Mouse (Mus musculus) midbrain, embryonic 11.5 days (tissue): ENCODE results near the gene Rp9. TPM values are rescaled to one million over a fixed set of nuclear protein-coding genes. Genes with fewer than 3 reads are reported as not detected.
"Not testable (repeated sequence)": the region's sequence is repeated elsewhere in the genome, so short reads cannot be mapped to it uniquely, and the experiment has no call there.

Experiments used
- ATAC-seq: fragments of 200-750 bp; cut with Nextera tagmentation; 2 replicates; pipeline ENCODE4 v1.8.0; 2017; ENCODE audit warnings: moderate TSS enrichment, moderate library complexity; ENCODE audit not compliant: low FRiP score
- DNase-seq: peaks from one replicate; pipeline ENCODE4 v3.0.0; 2015; ENCODE audit warnings: low spot score; ENCODE audit errors: missing footprints
- H3K27ac ChIP-seq: fragments of 300-500 bp; sonication (generic); 2 replicates; pipeline ENCODE4 v1.5.1; 2014; ENCODE audit warnings: low read depth, low read length
- H3K27me3 ChIP-seq: fragments of 300-500 bp; sonication (generic); 2 replicates; pipeline ENCODE4 v1.6.1; 2014; ENCODE audit warnings: mild to moderate bottlenecking, low read length, moderate library complexity, mixed read lengths; ENCODE audit not compliant: control insufficient read depth, insufficient read depth
- H3K36me3 ChIP-seq: fragments of 300-500 bp; sonication (generic); 2 replicates; pipeline ENCODE4 v1.6.1; 2014; ENCODE audit warnings: mild to moderate bottlenecking, low read length, moderate library complexity, mixed read lengths; ENCODE audit not compliant: control insufficient read depth, insufficient read depth
- H3K4me1 ChIP-seq: fragments of 300-500 bp; sonication (generic); 2 replicates; pipeline ENCODE4 v1.6.1; 2014; ENCODE audit warnings: low read length; ENCODE audit not compliant: control insufficient read depth, insufficient read depth
- H3K4me2 ChIP-seq: fragments of 300-500 bp; sonication (generic); 2 replicates; pipeline ENCODE4 v1.6.1; 2014; ENCODE audit warnings: mild to moderate bottlenecking, moderate library complexity
- H3K4me3 ChIP-seq: fragments of 300-500 bp; sonication (generic); 2 replicates; pipeline ENCODE4 v1.5.1; 2014; ENCODE audit warnings: low read depth, low read length
- H3K9ac ChIP-seq: fragments of 300-500 bp; sonication (generic); 2 replicates; pipeline ENCODE4 v1.6.1; 2014; ENCODE audit warnings: low read length
- H3K9me3 ChIP-seq: fragments of 300-500 bp; sonication (generic); 2 replicates; pipeline ENCODE4 v1.6.1; 2016; ENCODE audit warnings: low read length; ENCODE audit not compliant: control insufficient read depth
- WGBS: fragments of 180-500 bp; shearing (Covaris S2); extraction: QIAGEN DNeasy Blood & Tissue Kit; methylation state at CpG from one replicate; pipeline ENCODE4 v1.1.7; 2014; 5-methylcytosine and 5-hydroxymethylcytosine counted together
- polyA plus RNA-seq: library from polyadenylated mRNA; unstranded; fragments of >200 nt; fragmentation: Nextera tagmentation; extraction: Ambion mirVana; gene quantifications from 2 replicates; pipeline ENCODE4 v1.2.1, GENCODE M21; 2014

The Rp9 gene
- polyA plus RNA-seq, 1 experiment from 2014 or later: 54.2 TPM

DNA sequence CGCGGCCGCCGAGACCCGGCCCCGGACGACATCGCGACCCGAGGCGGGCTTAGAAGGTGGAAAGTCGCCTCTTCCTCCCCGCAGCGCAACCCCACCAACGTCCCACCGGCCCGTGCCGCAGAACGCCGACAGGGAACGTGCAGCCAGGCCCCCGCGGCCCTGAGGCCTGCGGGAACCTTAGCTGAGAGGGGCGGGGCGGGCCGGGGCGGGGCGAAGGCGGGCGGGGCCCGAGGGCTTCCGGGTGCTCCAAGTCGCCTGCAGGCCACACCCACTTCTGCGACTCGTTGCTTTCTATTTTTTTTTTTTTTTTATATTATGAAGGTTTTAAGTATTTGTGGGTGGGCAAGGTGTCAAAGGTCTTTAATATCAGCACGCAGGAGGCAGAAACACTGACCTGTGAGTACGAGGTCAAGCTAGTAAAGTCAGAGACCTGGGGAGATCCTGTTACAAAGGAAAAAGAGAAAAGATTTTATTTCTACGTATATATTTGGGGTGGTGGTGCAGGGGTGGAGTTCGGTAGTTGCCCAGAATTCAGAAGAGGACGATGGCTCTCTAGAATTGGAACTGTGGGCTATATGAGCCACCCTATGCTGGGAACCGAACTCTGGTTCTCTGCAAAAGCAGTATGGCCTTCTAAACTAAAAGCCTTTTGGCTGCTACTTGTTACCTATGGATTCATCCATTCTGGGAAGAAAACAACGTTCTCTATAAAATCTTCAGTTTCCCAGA is 1.2 kb downstream of the Rp9 start:
- Histone ChIP-seq H3K4me3 (peak overlapping the region; percentile 80), H3K9me3 (no peaks in the 10 kb centered on the region), H3K27ac (peak overlapping the region; percentile 82), H3K27me3 (no peaks in the 10 kb centered on the region), H3K4me1 (peaks cover 3% of the 10 kb centered on the region; the same call in 1 of the 2 replicates), H3K9ac (peak overlapping the region; percentile 93), H3K36me3 (no peaks in the 10 kb centered on the region; the same call in 1 of the 2 replicates), H3K4me2 (peak overlapping the region; percentile 84)
- ATAC-seq: peak; percentile 94
- WGBS: 5% methylated on average over 41 of the region's 43 CpGs
- DNase-seq: peak; percentile 97

DNA sequence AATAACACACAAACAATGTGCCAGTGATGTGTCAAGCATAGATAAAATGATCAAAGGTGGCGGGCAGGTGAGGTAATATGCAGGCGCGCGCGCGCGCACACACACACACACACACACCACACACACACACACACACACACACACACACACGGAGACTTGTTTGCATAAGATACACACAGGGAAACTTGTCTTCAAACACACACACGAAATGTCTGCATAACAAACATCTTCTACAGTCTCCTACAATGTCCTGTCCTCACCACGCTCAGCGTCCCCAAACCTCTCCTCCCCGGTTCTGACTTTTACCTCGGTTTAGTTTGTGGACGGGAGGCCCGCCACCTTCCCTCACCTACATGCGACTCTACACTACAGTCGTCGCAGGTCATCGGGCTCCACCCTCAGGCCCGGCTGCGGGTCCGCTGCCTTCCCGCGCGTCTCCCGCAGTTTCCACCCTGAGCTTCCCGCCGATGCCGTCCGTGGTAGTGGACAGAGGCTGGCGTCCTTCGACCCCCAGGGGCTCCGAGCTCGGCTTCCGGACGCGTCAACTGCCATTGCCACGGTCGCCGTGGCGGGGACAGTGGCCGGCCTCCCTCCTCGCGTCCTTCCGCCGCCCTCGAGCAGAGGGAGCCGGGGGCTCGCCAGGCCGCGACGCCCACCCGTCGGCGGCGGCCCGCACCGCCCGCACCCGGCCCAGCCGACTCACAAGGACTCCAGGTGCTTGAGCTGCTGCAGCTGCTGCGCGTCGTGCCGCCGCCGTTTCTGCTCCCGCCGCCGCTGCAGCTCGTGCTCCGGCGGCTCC is 2.0 kb downstream of the Rp9 start:
- H3K4me3 ChIP-seq: peak overlapping the region; percentile 80
- H3K36me3 ChIP-seq: no peaks in the 10 kb centered on the region; the same call in 1 of the 2 replicates
- no peaks in the 10 kb centered on the region for H3K9me3 ChIP-seq
- peak overlapping the region; percentile 82 for H3K27ac ChIP-seq
- H3K4me2 ChIP-seq: peak overlapping the region; percentile 84
- peaks cover 3% of the 10 kb centered on the region; the same call in 1 of the 2 replicates for H3K4me1 ChIP-seq
- 3% methylated on average over 71 of the region's 73 CpGs for WGBS
- no peaks in the 10 kb centered on the region for H3K27me3 ChIP-seq
- peak overlapping the region; percentile 93 for H3K9ac ChIP-seq
- ATAC-seq: peak; percentile 82
- DNase-seq: no peak

DNA sequence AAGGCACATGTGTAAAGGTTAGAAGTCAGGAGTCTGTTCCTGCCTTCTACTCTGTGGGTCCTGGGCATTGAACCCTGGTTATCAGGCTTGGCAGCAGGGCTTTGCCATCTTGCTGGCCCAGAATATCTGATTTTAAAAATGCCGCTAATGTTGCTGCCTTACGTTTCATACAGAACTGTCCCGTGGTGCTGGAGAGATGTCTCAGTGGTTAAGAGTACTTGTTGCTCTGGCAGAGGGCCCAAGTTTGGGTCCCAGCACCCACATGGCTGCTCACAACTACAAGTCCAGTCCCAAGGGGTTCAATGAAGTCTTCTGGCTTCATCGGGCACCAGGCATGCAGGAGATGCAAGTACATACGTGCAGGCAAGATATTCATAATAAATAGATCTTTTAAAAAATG is 3.3 kb downstream of the Rp9 start:
- no peak overlapping the region for H3K4me2 ChIP-seq
- H3K4me3 ChIP-seq: no peak overlapping the region
- H3K9me3 ChIP-seq: no peaks in the 10 kb centered on the region
- H3K9ac ChIP-seq: no peak overlapping the region
- ATAC-seq (no peak), DNase-seq (peak; percentile 73)
- H3K27ac ChIP-seq: no peak overlapping the region
- H3K4me1 ChIP-seq: peaks cover 3% of the 10 kb centered on the region; the same call in 1 of the 2 replicates
- 96% methylated on average over 5 of the region's 5 CpGs for whole genome bisulfite sequencing
- H3K27me3 ChIP-seq: no peaks in the 10 kb centered on the region
- H3K36me3 ChIP-seq: no peaks in the 10 kb centered on the region; the same call in 1 of the 2 replicates

DNA sequence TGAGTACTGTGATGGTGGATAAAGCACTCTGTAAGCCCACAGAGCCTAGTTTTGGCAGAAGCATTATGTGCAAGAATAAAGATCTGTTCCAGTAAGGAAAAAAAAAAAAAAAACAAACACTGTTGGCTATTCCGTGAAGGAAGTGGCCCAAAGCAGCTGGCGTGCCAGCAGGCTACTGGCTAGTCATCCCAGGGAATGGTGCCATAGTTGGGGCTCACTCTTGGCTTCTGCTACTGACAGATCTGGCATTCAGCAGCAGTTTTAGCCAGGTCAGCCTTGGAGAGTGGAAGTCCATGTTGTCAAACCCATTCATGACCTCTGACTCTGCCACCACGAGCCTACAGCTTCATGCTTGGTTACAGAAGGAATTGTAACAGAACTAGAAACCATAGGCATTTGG is 7.6 kb downstream of the Rp9 start:
- WGBS: 95% methylated on average over 3 of the region's 3 CpGs
- DNase-seq: peak; percentile 8

DNA sequence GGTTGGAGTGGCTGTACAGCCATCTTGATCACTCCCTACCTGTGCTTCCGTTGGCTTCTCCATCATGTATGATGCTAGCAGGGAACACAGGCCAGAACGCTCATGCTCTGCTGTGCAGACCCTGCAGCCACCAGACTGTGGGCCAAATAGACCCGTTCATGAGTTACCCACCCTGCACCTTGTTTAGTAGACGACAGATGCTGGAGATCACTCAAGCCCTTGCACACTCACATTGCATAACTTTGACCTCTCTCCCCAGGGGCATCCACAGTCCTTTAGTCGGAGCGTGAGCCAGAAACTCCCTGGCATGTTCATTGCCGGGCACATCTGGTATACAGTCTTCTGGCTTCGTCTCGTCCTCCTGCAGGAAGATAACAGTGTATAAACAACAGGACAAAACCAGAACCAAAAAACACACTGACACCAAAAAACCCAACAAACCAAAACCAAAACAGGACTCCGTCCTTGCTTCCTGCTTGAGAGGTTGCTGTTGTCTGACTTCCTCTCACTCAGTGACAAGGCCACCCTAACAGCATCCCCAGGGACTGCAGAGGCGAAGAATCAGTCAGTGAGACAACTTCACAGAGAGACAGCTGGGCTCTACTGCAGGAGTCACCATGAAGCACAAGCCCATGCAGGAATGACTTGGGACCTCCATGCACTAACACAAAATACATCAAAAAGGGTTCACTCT is 12.3 kb downstream of the Rp9 start:
- 87% methylated on average over 11 of the region's 11 CpGs for WGBS
- DNase-seq (peak; percentile 45), ATAC-seq (no peak)
- H3K36me3 ChIP-seq: peaks cover 11% of the 10 kb centered on the region
- no peaks in the 10 kb centered on the region for H3K4me1 ChIP-seq
- H3K9ac ChIP-seq: no peak overlapping the region
- H3K9me3 ChIP-seq: no peaks in the 10 kb centered on the region
- H3K27me3 ChIP-seq: no peaks in the 10 kb centered on the region
- no peak overlapping the region for H3K4me3 ChIP-seq
- H3K4me2 ChIP-seq: no peak overlapping the region
- H3K27ac ChIP-seq: no peak overlapping the region

More for the DNA sequence above, 7.6 kb downstream of the Rp9 start:
- Histone ChIP-seq H3K4me2 (no peak overlapping the region), H3K36me3 (no peaks in the 10 kb centered on the region; the same call in 1 of the 2 replicates), H3K27me3 (no peaks in the 10 kb centered on the region), H3K4me1 (no peaks in the 10 kb centered on the region), H3K4me3 (no peak overlapping the region), H3K27ac (no peak overlapping the region), H3K9me3 (no peaks in the 10 kb centered on the region), H3K9ac (no peak overlapping the region)
- no peak for ATAC-seq

DNA sequence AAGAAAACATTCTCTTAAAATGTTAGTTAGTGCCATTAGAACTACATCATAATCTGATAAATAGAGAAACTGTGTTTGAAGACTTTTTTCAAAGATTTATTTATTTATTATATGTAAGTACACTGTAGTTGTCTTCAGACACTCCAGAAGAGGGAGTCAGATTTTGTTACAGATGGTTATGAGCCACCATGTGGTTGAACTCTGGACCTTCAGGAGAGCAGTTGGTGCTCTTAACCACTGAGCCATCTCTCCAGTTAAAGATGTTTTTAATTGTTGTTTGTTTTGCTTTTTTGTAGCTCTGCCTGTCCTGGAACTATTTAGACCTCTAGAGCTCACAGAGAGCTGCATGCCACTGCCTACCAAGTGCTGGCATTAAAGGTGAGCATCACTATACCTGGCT is 14.5 kb downstream of the Rp9 start:
- Histone ChIP-seq H3K4me2 (no peak overlapping the region), H3K9ac (no peak overlapping the region), H3K4me3 (no peak overlapping the region), H3K27me3 (no peaks in the 10 kb centered on the region), H3K9me3 (no peaks in the 10 kb centered on the region), H3K27ac (no peak overlapping the region), H3K36me3 (peaks cover 12% of the 10 kb centered on the region), H3K4me1 (no peaks in the 10 kb centered on the region)
- ATAC-seq (no peak), DNase-seq (no peak)

DNA sequence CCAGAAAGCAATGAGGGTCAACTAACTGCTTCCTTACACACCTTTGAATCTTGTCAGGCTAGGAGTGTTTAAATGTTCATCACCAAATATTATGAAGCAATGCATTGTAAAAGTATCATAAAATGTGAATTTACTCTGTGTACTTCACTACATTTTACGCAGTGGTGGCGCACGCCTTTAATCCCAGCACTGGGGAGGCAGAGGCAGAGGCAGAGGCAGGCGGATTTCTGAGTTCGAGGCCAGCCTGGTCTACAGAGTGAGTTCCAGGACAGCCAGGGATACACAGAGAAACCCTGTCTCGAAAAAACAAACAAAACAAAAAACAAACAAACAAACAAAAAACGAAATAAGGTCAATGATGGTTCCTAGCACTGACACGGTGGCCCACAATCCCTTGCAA is 15.6 kb downstream of the Rp9 start, which contains the start of gene Gm17545:
Gene Gm17545, plus strand, starts transcription at position 301 of the 400 bp plus-strand sequence.
- not testable (repeated sequence) for H3K9me3 ChIP-seq, DNase-seq, H3K4me1 ChIP-seq, H3K4me2 ChIP-seq, H3K4me3 ChIP-seq, H3K27me3 ChIP-seq, H3K9ac ChIP-seq, H3K27ac ChIP-seq, ATAC-seq
- peaks cover 13% of the 10 kb centered on the region for H3K36me3 ChIP-seq
- WGBS: 92% methylated on average over 8 of the region's 8 CpGs

DNA sequence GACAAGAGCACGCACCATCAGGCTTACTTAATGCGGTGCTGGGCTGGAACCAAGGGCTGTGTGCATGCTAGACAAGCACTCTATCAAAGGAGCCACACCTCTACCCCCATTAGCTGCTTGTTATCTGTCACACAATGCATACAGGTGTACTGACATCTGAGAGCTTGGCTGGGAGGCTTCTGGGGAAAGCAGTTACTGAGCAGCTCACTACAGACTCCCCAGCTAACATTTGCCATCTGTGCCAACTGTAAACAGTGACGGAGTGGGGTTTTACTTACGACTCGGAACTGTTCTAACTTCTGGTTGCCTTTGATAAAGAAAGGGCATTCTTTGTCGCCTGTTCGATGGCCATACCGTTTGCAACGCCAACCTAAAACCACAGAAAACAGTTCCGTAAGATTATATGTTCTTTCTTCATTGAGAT is 16.0 kb downstream of the Rp9 start:
- H3K36me3 ChIP-seq: peaks cover 13% of the 10 kb centered on the region
- H3K27me3 ChIP-seq: no peaks in the 10 kb centered on the region
- ATAC-seq: no peak
- H3K9ac ChIP-seq: no peak overlapping the region
- no peaks in the 10 kb centered on the region for H3K9me3 ChIP-seq
- H3K27ac ChIP-seq: no peak overlapping the region
- H3K4me1 ChIP-seq: no peaks in the 10 kb centered on the region
- WGBS: 94% methylated on average over 10 of the region's 10 CpGs
- DNase-seq: no peak
- no peak overlapping the region for H3K4me3 ChIP-seq
- H3K4me2 ChIP-seq: no peak overlapping the region
